Mouse (Mus musculus) erythroblast, embryonic 14.5 days (primary cell): Measurements from ENCODE around the gene Cdk11b. TPM values are rescaled to one million over a fixed set of nuclear protein-coding genes. Genes with fewer than 3 reads are reported as not detected.
"Not testable (repeated sequence)": the region's sequence is repeated elsewhere in the genome, so short reads cannot be mapped to it uniquely, and the experiment has no call there.

Source experiments
- H3K27me3 ChIP-seq: 2 replicates; pipeline ENCODE4 v1.6.1; 2012; ENCODE audit warnings: inconsistent platforms; ENCODE audit not compliant: control insufficient read depth
- H3K36me3 ChIP-seq: 2 replicates; pipeline ENCODE4 v1.6.1; 2012; ENCODE audit warnings: mild to moderate bottlenecking, inconsistent platforms; ENCODE audit not compliant: control insufficient read depth
- H3K4me1 ChIP-seq: 2 replicates; pipeline ENCODE4 v1.6.1; 2012; ENCODE audit warnings: inconsistent platforms; ENCODE audit not compliant: control insufficient read depth
- H3K4me3 ChIP-seq: replicated peaks from 2 replicates; pipeline ENCODE3; 2012; ENCODE audit warnings: moderate library complexity, mild to moderate bottlenecking, inconsistent platforms
- H3K9me3 ChIP-seq: 2 replicates; pipeline ENCODE4 v1.6.1; 2012; ENCODE audit warnings: low read length, inconsistent platforms, mixed read lengths; ENCODE audit not compliant: control insufficient read depth
- GATA1 ChIP-seq: IDR thresholded peaks from 2 replicates; pipeline ENCODE4 v1.6.1; 2012; ENCODE audit warnings: low read length, inconsistent platforms, mixed read lengths
- TAL1 ChIP-seq: IDR thresholded peaks from 3 replicates; pipeline ENCODE4 v1.6.1; 2012; ENCODE audit warnings: low read length, inconsistent platforms, mixed read lengths
- polyA plus RNA-seq: library from polyadenylated mRNA; stranded (reverse); fragments of >175 nt; gene quantifications from 2 replicates; pipeline ENCODE4 v1.2.3, GENCODE M21; 2012

Gene Cdk11b
- polyA plus RNA-seq, 1 experiment = 6.4 TPM

DNA sequence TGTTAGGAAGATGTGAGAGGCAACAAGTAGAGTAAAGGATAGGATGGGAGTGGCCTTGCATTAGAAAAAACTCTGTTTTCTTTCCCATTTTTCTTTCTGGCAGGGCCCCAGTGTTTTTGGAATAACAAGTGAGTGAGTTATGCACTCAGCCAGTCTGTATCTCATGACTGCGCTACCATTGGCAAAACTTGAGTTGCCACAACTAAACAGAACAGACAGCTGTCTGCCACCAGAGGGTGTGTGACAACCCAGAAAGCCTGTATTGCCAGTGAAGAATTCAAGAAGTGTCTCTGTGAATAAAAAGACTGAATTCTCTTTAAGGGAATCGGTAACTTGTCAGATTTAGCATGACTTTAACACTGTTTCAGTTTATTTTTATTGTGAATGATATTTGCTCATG lies 51.3 kb downstream of the Cdk11b start:
- TF ChIP-seq TAL1 = no peak
- TF ChIP-seq GATA1 = no peak
- no peaks in the 10 kb centered on the region for H3K4me1 ChIP-seq
- H3K4me3 ChIP-seq = no peak overlapping the region
- no peaks in the 10 kb centered on the region; the same call in 1 of the 2 replicates for H3K27me3 ChIP-seq
- H3K36me3 ChIP-seq = no peaks in the 10 kb centered on the region
- no peaks in the 10 kb centered on the region for H3K9me3 ChIP-seq

DNA sequence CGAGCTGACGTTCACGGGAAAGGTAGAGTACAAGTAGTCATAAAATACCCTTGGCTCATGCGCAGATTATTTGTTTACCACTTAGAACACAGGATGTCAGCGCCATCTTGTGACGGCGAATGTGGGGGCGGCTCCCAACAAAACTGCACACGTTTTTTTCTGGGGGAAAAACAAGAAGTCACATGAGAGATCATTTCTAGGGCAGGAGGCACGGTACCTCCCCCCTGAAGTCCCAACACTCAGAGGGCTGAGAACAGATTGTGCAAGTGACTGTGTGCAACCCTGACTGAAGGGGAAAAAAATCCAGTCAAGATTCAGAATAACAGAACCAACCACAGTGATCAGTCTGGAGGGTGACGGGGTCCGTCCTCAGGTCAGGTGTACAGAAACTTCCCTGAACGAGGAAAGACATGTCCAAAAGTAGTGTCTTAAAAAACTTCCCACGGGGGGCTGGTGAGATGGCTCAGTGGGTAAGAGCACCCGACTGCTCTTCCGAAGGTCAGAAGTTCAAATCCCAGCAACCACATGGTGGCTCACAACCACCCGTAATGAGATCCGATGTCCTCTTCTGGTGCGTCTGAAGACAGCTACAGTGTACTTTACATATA lies 59.1 kb downstream of the Cdk11b start:
- H3K36me3 ChIP-seq, H3K4me1 ChIP-seq, H3K4me3 ChIP-seq, H3K9me3 ChIP-seq, H3K27me3 ChIP-seq: not testable (repeated sequence)

DNA sequence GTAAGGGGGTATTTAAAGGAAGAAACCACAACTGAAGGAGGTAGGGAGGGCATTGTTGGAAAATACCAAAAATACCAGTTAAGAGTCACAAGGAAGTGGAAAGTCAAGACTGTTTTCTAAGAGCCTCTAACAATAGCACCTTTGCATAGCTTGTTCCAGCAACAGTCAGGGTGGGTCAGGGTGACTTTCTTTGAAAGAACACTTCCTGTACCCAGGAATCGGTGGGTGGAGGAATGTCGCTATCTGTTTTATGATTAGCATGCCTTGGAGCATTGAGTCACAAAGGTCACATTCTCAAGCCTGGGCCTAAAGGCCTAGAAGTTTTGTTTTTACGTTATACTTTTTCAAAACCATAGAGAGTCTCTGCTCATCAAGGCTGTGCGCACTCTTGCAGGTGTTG lies 63.1 kb downstream of the Cdk11b start:
- not testable (repeated sequence) for H3K9me3 ChIP-seq, H3K4me3 ChIP-seq, H3K36me3 ChIP-seq, H3K4me1 ChIP-seq
- H3K27me3 ChIP-seq = peaks cover 20% of the 10 kb centered on the region

DNA sequence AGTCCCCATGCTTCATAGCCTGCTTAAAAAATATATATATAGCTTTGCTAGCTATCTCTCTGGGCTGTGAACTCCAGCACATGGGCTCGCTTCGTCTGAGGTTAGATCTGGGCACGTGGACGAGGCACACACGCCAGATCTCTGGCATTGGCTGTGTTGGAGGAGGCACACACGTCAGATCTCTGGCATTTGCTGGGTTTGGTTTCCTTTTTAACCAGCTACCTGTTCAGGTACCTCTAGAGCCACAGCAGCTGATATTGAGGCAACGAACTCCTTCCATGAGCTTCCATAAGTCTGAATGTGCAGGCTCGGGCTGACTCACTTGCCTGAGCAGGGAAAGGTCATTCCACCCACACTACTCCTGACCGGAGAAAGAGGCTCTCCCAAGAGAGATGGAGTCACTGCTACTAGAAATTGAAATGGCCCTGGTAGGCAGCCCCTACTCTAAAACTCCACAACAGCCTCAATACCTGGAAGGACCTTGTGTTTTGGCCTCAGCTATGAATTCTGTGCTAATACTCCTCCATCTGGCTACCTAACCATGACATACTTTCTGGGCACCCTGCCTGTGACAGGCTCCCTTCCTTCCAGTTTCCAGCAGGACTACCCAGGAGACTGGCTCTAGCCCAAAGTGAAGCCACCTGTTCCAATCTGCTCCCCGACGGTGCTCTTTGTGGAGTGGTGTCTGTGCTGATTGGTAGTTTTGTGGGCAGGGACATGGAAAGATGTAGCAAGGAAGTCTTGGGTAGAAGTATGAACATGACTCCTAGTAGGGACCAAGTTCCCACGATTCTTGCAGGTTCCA lies 66.1 kb downstream of the Cdk11b start:
- no peak overlapping the region for H3K4me3 ChIP-seq
- H3K9me3 ChIP-seq = peaks cover 6% of the 10 kb centered on the region; the same call in 1 of the 2 replicates
- H3K4me1 ChIP-seq = peaks cover 9% of the 10 kb centered on the region
- H3K36me3 ChIP-seq = no peaks in the 10 kb centered on the region
- TF ChIP-seq TAL1 (no peak), GATA1 (no peak)
- H3K27me3 ChIP-seq = peaks cover 50% of the 10 kb centered on the region

DNA sequence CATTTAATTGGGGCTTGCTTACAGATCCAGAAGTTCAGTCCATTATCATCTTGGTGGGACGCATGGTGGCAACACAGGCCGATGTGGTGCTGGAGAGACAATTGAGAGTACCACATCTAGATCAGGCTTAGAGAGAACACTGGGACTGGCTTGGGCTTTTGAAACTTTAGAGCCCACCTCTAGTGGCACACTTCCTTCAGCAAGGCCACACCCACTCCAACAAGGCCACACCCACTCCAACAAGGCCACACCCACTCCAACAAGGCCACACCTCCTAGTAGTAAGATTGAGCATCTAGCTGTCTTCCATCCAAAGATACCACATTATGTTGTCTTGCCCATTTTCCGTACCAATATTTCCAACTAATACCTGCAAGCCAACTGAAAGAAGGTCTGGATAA lies 67.8 kb downstream of the Cdk11b start:
- no peak overlapping the region for H3K4me3 ChIP-seq
- H3K36me3 ChIP-seq = no peaks in the 10 kb centered on the region
- TF ChIP-seq TAL1 (no peak), GATA1 (no peak)
- peaks cover 9% of the 10 kb centered on the region for H3K4me1 ChIP-seq
- peaks cover 58% of the 10 kb centered on the region for H3K27me3 ChIP-seq
- peaks cover 6% of the 10 kb centered on the region; the same call in 1 of the 2 replicates for H3K9me3 ChIP-seq

DNA sequence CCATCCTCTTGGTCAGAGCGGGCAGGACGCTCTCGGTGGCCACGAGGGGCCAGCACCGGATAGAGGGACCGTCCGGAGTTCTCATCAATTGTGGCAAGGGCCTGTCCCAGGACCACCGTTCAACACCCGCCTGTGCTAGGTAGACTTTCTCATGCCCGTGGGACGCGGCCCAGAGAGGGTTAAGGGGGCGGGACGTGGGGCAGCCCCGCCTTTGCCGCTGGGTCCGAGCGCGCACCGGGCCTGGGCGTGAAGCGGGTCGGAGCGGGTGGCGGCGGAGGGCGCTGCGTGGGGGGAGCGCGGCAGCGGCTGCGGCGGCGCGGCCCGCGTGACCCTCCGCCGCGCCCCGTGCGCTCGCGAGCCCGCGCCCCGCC lies 69.4 kb downstream of the Cdk11b start, which contains the start of gene Fndc10:
Fndc10 (plus strand) TSS at position 232 of the 371 bp plus-strand sequence.
- Histone ChIP-seq H3K36me3 (no peaks in the 10 kb centered on the region), H3K4me3 (peak within 1 kb of the TSS; percentile 53), H3K27me3 (peaks cover 58% of the 10 kb centered on the region), H3K4me1 (peaks cover 9% of the 10 kb centered on the region), H3K9me3 (peaks cover 6% of the 10 kb centered on the region; the same call in 1 of the 2 replicates)
- TF ChIP-seq TAL1 = no peak
- TF ChIP-seq GATA1 = no peak

DNA sequence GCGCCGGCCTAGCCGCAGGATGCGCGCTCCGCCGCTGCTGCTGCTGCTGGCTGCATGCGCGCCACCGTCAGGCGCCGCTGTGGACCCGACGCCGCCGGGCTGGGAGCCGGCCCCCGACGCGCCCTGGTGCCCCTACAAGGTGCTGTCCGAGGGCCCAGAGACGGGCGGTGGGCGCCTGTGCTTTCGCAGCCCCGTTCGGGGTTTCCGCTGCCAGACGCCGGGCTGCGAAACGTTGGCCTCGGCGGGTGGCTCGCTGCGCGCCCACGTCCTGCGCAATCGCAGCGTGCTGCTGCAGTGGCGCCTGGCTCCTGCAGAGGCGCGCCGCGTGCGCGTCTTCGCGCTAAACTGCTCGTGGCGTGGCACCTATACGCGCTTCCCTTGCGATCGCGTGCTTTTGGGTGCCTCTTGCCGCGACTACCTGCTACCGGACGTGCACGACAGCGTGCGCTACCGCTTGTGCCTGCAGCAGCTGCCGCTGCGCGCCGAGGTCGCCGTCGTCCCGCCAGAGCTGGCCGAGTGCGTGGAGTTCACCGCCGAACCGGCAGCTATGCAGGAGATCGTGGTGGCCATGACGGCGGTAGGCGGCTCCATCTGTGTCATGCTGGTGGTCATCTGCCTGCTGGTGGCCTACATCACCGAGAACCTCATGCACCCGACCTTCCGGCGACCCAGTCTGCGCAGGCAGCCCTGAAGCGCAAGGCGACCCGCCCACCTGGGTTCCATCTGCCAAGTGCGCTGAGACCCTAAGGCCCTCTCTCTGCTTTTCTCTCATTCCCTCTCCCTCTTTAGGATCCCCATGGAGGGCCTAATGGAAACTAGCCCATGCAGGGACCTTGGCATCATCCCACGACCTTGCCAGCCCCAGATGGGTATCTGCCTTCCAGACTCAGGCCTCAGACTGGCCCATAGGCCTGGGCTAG lies 70.1 kb downstream of the Cdk11b start:
- no peaks in the 10 kb centered on the region for H3K36me3 ChIP-seq
- H3K27me3 ChIP-seq = peaks cover 58% of the 10 kb centered on the region
- peaks cover 9% of the 10 kb centered on the region for H3K4me1 ChIP-seq
- TF ChIP-seq GATA1 = no peak
- H3K9me3 ChIP-seq = peaks cover 6% of the 10 kb centered on the region; the same call in 1 of the 2 replicates
- peak overlapping the region; percentile 53 for H3K4me3 ChIP-seq

DNA sequence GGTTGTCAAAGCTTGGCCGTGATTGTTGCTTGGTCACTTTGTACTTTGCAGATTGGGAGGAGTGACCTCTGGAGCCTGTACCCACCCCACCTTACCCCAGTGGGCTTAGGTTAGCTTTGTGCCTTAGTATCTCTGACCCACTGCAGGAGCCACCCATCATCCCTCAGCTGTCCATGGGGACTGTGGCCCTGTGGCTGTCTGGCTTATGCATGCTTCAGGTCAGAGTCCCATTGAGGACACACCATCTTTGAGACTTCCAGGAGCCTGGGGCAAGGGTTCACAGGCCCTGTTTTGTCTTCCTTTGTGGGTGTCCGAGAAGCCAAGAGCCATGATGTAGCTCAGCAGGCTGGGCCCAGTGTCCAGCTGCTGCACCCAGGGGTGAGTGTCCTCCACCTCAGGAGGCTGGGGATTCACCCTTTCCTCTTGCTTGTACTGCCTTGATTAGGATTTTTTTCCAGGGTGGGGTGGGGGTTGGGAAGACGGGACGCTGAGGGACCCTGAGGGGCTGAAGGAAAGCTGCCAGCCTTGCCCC lies 70.9 kb downstream of the Cdk11b start:
- H3K36me3 ChIP-seq = no peaks in the 10 kb centered on the region
- H3K4me3 ChIP-seq = no peak overlapping the region
- peaks cover 9% of the 10 kb centered on the region for H3K4me1 ChIP-seq
- peaks cover 6% of the 10 kb centered on the region; the same call in 1 of the 2 replicates for H3K9me3 ChIP-seq
- peaks cover 57% of the 10 kb centered on the region for H3K27me3 ChIP-seq
- TF ChIP-seq TAL1 (no peak), GATA1 (no peak)
